Mouse (Mus musculus) heart, postnatal 10 days (tissue): ENCODE results near the gene Gm8271. TPM values are rescaled to one million over a fixed set of nuclear protein-coding genes. Genes with fewer than 3 reads are reported as not detected.
"Not testable (repeated sequence)": the region's sequence is repeated elsewhere in the genome, so short reads cannot be mapped to it uniquely, and the experiment has no call there.

Experiments
- DNase-seq, 2 experiments: peaks; one replicate each; pipeline ENCODE4 v3.0.0; 2021
- intact Hi-C: fragments of 180-260 bp; cut with DNase I; formaldehyde crosslinking; loops from one replicate; pipeline ENCODE4 v1.15.1; 2025
- total RNA-seq, 2 experiments: library from RNA; stranded (reverse); gene quantifications; 2 replicates each; pipeline ENCODE4 v1.2.3; 2021

The Gm8271 gene
- total RNA-seq: not detected

- intact Hi-C loops, DNase-seq: not testable (repeated sequence)
Measured at GRCm38 (mm10) chr14:5185493-5185892, at the start of gene Gm8271. Gm8271 (plus strand) TSS chr14:5185793.

GRCm38 (mm10) chr14:5164235-5164634, 21.4 kb upstream of the Gm8271 start, which contains the start of gene Gm3317:
Gm3317 (plus strand) TSS chr14:5164535.
- intact Hi-C loops, DNase-seq: not testable (repeated sequence)

Other genes starting within 250 kb of the Gm8271 start
- gene Gm8297, start 201.9 kb upstream of the Gm8271 start, total RNA-seq: not detected
- gene Gm3298, start 169.9 kb upstream of the Gm8271 start, total RNA-seq: not detected
- not detected for gene 4930555G01Rik, start 135.2 kb upstream of the Gm8271 start, total RNA-seq
- gene Gm8281, start 114.8 kb upstream of the Gm8271 start, total RNA-seq: under 1 TPM; 0.17 to 0.40 TPM
- not detected for gene Gm8279, start 54.3 kb upstream of the Gm8271 start, total RNA-seq
- not detected for gene Gm3317, start 21.3 kb upstream of the Gm8271 start, total RNA-seq
- not detected for gene Gm3526, start 74.8 kb downstream of the Gm8271 start, total RNA-seq
- not detected for gene Gm3542, start 149.1 kb downstream of the Gm8271 start, total RNA-seq
- gene Gm3500, start 203.3 kb downstream of the Gm8271 start, total RNA-seq: not detected